Mouse (Mus musculus): Measurements from ENCODE around the gene Gm42906. TPM values are rescaled to one million over a fixed set of nuclear protein-coding genes. Genes with fewer than 3 reads are reported as not detected.

Gm42906 gene
- polyA plus RNA-seq, 2 experiments = not detected

GRCm38 (mm10) chr5:151202925-151203324 lies 225.0 kb downstream of the Gm42906 start:
- ATAC-seq (ENCODE audit: low FRiP score, low read depth) = 0 out of 2 replicates have a peak, but pooled peaks have one; percentile 53
- 63% methylated on average over 5 of the region's 5 CpGs for WGBS

GRCm38 (mm10) chr5:151201220-151201619 lies 226.7 kb downstream of the Gm42906 start:
- Histone ChIP-seq H3K27me3 (ENCODE audit: control insufficient read depth, insufficient read depth, low read length) (no peaks in the 10 kb centered on the region), H3K4me1 (ENCODE audit: control insufficient read depth, insufficient read depth, low read length) (no peaks in the 10 kb centered on the region; the same call in 1 of the 2 replicates), H3K4me2 (replicated peaks; ENCODE audit: low read depth, low read length, severe bottlenecking) (no peak overlapping the region), H3K9ac (ENCODE audit: low read depth, low read length, severe bottlenecking) (no peak overlapping the region), H3K9me3 (ENCODE audit: control insufficient read depth, low read length) (no peaks in the 10 kb centered on the region; the same call in 1 of the 2 replicates), H3K27ac (replicated peaks; ENCODE audit: low read depth, low read length) (no peak overlapping the region), H3K36me3 (ENCODE audit: control insufficient read depth, insufficient read depth, low read length) (no peaks in the 10 kb centered on the region), H3K4me3 (replicated peaks; ENCODE audit: low read length) (no peak overlapping the region)
- 69% methylated on average over 3 of the region's 3 CpGs for WGBS
- ATAC-seq (ENCODE audit: low FRiP score, low read depth) = no peak
- no peak for DNase-seq (ENCODE audit: low spot score)
- no peak for TF ChIP-seq POLR2A (IDR thresholded peaks at IDR 0.05; ENCODE audit: borderline replicate concordance, extremely low read depth, insufficient read depth, insufficient read length)

More at GRCm38 (mm10) chr5:151202925-151203324, 225.0 kb downstream of the Gm42906 start:
- H3K9ac ChIP-seq (ENCODE audit: low read depth, low read length, severe bottlenecking) = no peak overlapping the region
- H3K36me3 ChIP-seq (ENCODE audit: control insufficient read depth, insufficient read depth, low read length) = no peaks in the 10 kb centered on the region
- no peaks in the 10 kb centered on the region; the same call in 1 of the 2 replicates for H3K4me1 ChIP-seq (ENCODE audit: control insufficient read depth, insufficient read depth, low read length)
- no peak for TF ChIP-seq POLR2A (IDR thresholded peaks at IDR 0.05; ENCODE audit: borderline replicate concordance, extremely low read depth, insufficient read depth, insufficient read length)
- H3K27ac ChIP-seq (replicated peaks; ENCODE audit: low read depth, low read length) = no peak overlapping the region
- no peak overlapping the region for H3K4me3 ChIP-seq (replicated peaks; ENCODE audit: low read length)
- H3K4me2 ChIP-seq (replicated peaks; ENCODE audit: low read depth, low read length, severe bottlenecking) = no peak overlapping the region
- DNase-seq (ENCODE audit: low spot score) = peak; percentile 46
- H3K9me3 ChIP-seq (ENCODE audit: control insufficient read depth, low read length) = no peaks in the 10 kb centered on the region; the same call in 1 of the 2 replicates
- no peaks in the 10 kb centered on the region for H3K27me3 ChIP-seq (ENCODE audit: control insufficient read depth, insufficient read depth, low read length)

DNA sequence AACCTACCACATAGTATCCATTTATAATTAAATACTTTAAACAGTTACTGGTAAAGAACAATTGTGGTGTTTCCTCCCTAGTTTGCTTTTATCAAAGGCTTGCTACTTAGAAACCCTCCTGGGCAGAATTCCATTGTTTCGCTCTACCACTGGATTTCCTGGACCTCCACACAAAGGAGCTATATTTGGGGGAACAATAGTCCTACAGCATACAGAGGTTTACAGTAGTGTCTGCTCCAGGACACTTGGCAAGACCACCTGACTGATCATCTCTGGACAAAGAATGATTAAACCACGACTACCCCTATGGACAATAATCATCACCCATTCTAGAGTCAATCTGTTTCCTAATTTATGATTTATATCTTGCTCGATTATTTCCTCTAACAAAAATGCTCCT lies 228.7 kb downstream of the Gm42906 start:
- Histone ChIP-seq H3K4me1 (ENCODE audit: control insufficient read depth, insufficient read depth, low read length) (no peaks in the 10 kb centered on the region; the same call in 1 of the 2 replicates), H3K4me2 (replicated peaks; ENCODE audit: low read depth, low read length, severe bottlenecking) (no peak overlapping the region), H3K9ac (ENCODE audit: low read depth, low read length, severe bottlenecking) (no peak overlapping the region), H3K9me3 (ENCODE audit: control insufficient read depth, low read length) (no peaks in the 10 kb centered on the region), H3K36me3 (ENCODE audit: control insufficient read depth, insufficient read depth, low read length) (no peaks in the 10 kb centered on the region), H3K4me3 (replicated peaks; ENCODE audit: low read length) (no peak overlapping the region), H3K27ac (replicated peaks; ENCODE audit: low read depth, low read length) (no peak overlapping the region), H3K27me3 (ENCODE audit: control insufficient read depth, insufficient read depth, low read length) (no peaks in the 10 kb centered on the region)
- ATAC-seq (ENCODE audit: low FRiP score, low read depth) = no peak
- whole genome bisulfite sequencing = 87% methylated on average over 3 of the region's 3 CpGs
- no peak for TF ChIP-seq POLR2A (IDR thresholded peaks at IDR 0.05; ENCODE audit: borderline replicate concordance, extremely low read depth, insufficient read depth, insufficient read length)
- DNase-seq (ENCODE audit: low spot score) = no peak

DNA sequence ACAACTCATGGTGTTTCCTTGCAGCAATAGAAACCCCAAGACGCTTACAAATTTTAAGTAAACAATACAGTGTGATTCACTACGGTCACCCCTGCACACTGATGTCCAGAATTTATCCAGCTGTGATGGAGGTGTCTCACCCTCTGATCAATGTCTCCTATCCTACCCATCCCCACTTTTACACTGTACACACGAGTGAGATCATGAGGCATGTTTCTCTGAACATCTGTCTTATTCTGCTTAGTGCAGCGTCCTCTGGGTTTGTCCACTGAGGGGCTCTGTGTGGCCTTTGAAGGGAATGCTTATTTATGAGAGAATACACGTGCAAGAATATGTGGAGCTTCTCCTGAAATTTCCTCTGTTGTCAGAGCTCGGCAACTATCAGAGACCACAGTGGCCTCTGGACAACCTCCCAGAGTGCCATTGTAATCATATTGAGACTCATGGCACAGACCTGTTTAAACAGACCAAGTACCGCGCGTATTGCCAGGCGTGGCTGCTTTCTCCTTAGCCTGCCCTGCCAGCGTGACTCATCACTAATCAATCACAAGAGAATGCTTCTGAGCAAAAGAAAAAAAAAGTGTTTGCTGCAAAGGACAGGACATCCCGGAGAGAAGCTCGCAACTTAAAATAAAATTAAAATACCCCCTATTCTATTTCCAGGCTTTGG lies 231.2 kb downstream of the Gm42906 start:
- Histone ChIP-seq H3K27me3 (ENCODE audit: control insufficient read depth, insufficient read depth, low read length) (no peaks in the 10 kb centered on the region), H3K4me2 (replicated peaks; ENCODE audit: low read depth, low read length, severe bottlenecking) (no peak overlapping the region), H3K9me3 (ENCODE audit: control insufficient read depth, low read length) (no peaks in the 10 kb centered on the region), H3K36me3 (ENCODE audit: control insufficient read depth, insufficient read depth, low read length) (no peaks in the 10 kb centered on the region), H3K4me3 (replicated peaks; ENCODE audit: low read length) (no peak overlapping the region), H3K27ac (replicated peaks; ENCODE audit: low read depth, low read length) (no peak overlapping the region), H3K9ac (ENCODE audit: low read depth, low read length, severe bottlenecking) (no peak overlapping the region), H3K4me1 (ENCODE audit: control insufficient read depth, insufficient read depth, low read length) (0 out of 2 replicates have a peak, but pooled peaks cover 2% of the 10 kb centered on the region)
- 76% methylated on average over 13 of the region's 13 CpGs for WGBS
- ATAC-seq (ENCODE audit: low FRiP score, low read depth) (no peak), DNase-seq (ENCODE audit: low spot score) (no peak)
- no peak for TF ChIP-seq POLR2A (IDR thresholded peaks at IDR 0.05; ENCODE audit: borderline replicate concordance, extremely low read depth, insufficient read depth, insufficient read length)

- DNase-seq (ENCODE audit: low spot score) (no peak), ATAC-seq (ENCODE audit: low FRiP score, low read depth) (no peak)
- no peak for TF ChIP-seq POLR2A (IDR thresholded peaks at IDR 0.05; ENCODE audit: borderline replicate concordance, extremely low read depth, insufficient read depth, insufficient read length)
- no peak overlapping the region for H3K27ac ChIP-seq (replicated peaks; ENCODE audit: low read depth, low read length)
- H3K27me3 ChIP-seq (ENCODE audit: control insufficient read depth, insufficient read depth, low read length) = no peaks in the 10 kb centered on the region
- H3K9me3 ChIP-seq (ENCODE audit: control insufficient read depth, low read length) = no peaks in the 10 kb centered on the region
- no peak overlapping the region for H3K4me2 ChIP-seq (replicated peaks; ENCODE audit: low read depth, low read length, severe bottlenecking)
- no peak overlapping the region for H3K4me3 ChIP-seq (replicated peaks; ENCODE audit: low read length)
- 59% methylated on average over 3 of the region's 3 CpGs for WGBS
- no peaks in the 10 kb centered on the region for H3K36me3 ChIP-seq (ENCODE audit: control insufficient read depth, insufficient read depth, low read length)
- H3K9ac ChIP-seq (ENCODE audit: low read depth, low read length, severe bottlenecking) = no peak overlapping the region
- H3K4me1 ChIP-seq (ENCODE audit: control insufficient read depth, insufficient read depth, low read length) = peaks cover 5% of the 10 kb centered on the region; the same call in 1 of the 2 replicates
Observed at GRCm38 (mm10) chr5:151193885-151194520, 234.0 kb downstream of the Gm42906 start.
